Mouse (Mus musculus): ENCODE measurements around the gene B4galt2. TPM values are rescaled to one million over a fixed set of nuclear protein-coding genes. Genes with fewer than 3 reads are reported as not detected.

Gene B4galt2
- polyA plus RNA-seq, 1 experiment from 2014 or later, result 47.9 TPM

DNA sequence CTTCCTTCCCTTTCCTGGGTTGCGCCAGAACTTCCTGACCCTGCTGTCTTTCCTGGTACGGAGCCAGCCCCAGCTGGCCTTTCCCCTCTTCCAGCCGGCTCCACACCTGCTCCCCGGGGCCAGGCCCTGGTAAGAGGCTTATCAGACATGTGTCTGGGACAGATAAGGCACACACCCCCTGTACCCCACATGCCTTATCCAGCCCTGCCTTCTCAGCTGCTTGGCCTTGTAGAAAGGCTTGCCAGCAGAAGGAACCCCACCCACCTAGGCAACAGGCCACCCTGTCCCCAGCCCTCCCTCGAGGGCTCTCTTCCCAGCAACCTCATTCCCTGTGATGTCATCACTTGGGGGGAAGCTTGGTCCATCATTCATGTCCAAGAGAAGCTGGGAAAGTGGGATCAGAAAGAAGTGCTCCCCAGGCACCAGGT, 53.1 kb downstream of the B4galt2 start:
- Histone ChIP-seq H3K9me3 (ENCODE audit: control insufficient read depth, low read length) (no peaks in the 10 kb centered on the region), H3K4me2 (ENCODE audit: low read length) (no peak overlapping the region), H3K9ac (replicated peaks; ENCODE audit: low read depth, low read length) (no peak overlapping the region), H3K27ac (ENCODE audit: low read length) (no peak overlapping the region), H3K36me3 (ENCODE audit: control insufficient read depth, insufficient read depth) (no peaks in the 10 kb centered on the region), H3K4me1 (replicated peaks; ENCODE audit: control insufficient read depth, insufficient read depth, low read length) (peaks cover 14% of the 10 kb centered on the region), H3K27me3 (replicated peaks; ENCODE audit: control insufficient read depth, insufficient read depth, low read length) (no peaks in the 10 kb centered on the region), H3K4me3 (replicated peaks; ENCODE audit: low read length) (no peak overlapping the region)
- WGBS, result 15% methylated on average over 5 of the region's 5 CpGs
- ATAC-seq, result no peak

DNA sequence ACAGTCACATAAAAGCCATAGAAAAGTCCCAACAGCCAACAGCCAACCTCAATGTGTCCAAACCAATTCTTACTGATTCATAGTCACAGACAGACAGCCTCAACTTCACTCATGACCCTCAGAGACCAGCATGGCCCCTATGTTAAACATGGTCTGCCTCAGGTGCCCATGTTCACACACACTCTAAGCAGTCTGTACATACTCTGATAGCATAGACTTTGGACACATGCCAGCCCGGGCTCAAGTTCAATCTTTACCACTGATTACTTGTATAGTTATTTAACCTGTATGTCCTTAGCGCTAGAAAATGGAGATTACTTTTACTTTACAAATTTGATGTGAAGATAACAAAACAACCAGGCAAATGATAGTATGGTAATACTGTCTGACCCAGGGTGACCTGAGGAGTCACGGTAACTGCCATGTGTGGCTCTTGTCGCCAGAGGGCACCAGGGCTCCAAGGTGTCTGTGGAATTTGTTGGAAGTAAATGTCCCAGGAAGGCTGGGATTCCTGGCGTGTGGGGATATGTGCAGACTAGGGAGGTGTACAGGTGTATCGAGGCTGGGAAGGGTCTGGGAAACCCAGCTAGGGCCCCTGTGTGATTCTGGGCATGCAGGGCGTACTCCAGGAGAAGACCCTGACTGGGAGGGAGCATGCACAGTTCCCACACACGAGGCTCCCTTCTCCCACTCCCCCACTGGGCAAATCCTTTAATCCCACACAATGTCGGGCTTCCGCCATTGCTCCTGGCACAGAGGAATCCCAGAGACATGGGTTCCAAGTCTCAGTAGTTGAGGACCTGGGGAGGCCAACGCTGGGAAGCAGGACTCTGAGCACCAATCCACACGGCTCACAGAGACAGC, 53.8 kb downstream of the B4galt2 start:
- no peaks in the 10 kb centered on the region for H3K36me3 ChIP-seq (ENCODE audit: control insufficient read depth, insufficient read depth)
- no peak overlapping the region for H3K9ac ChIP-seq (replicated peaks; ENCODE audit: low read depth, low read length)
- no peak overlapping the region for H3K4me3 ChIP-seq (replicated peaks; ENCODE audit: low read length)
- peaks cover 8% of the 10 kb centered on the region for H3K4me1 ChIP-seq (replicated peaks; ENCODE audit: control insufficient read depth, insufficient read depth, low read length)
- no peak overlapping the region for H3K27ac ChIP-seq (ENCODE audit: low read length)
- H3K4me2 ChIP-seq (ENCODE audit: low read length), result no peak overlapping the region
- H3K9me3 ChIP-seq (ENCODE audit: control insufficient read depth, low read length), result no peaks in the 10 kb centered on the region
- 10% methylated on average over 12 of the region's 12 CpGs for WGBS
- no peaks in the 10 kb centered on the region for H3K27me3 ChIP-seq (replicated peaks; ENCODE audit: control insufficient read depth, insufficient read depth, low read length)
- ATAC-seq, result no peak

DNA sequence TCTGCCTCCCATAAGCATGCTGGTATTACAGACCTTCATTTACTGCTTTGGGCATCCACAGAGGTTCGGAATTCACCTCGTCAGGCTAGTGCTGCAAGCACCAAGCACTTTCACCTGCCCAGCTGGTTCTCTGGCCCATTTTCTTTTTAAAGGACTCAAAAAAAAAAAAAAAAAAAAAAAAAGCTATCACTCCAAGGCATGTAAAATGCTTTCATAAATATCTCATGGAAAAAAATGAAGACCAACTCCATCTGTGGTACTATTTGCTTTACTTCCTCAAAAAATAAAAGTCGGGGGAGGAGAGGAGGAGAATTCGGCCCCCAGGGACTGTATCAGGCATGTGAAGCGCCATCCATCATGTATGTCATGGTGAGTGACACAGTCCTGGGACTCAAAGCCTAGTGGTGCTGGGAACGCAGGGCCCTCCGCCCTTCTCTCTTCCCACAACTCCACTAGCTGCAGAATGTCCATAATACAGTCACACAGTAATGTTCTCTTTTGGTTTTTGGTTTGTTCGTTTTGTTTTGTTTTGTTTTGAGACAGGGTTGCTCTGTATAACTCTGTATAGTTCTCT, 54.6 kb downstream of the B4galt2 start:
- Histone ChIP-seq H3K36me3 (ENCODE audit: control insufficient read depth, insufficient read depth) (no peaks in the 10 kb centered on the region), H3K4me2 (ENCODE audit: low read length) (no peak overlapping the region), H3K9me3 (ENCODE audit: control insufficient read depth, low read length) (no peaks in the 10 kb centered on the region), H3K27me3 (replicated peaks; ENCODE audit: control insufficient read depth, insufficient read depth, low read length) (no peaks in the 10 kb centered on the region), H3K27ac (ENCODE audit: low read length) (no peak overlapping the region), H3K9ac (replicated peaks; ENCODE audit: low read depth, low read length) (no peak overlapping the region), H3K4me1 (replicated peaks; ENCODE audit: control insufficient read depth, insufficient read depth, low read length) (peaks cover 6% of the 10 kb centered on the region; the same call in 1 of the 2 replicates), H3K4me3 (replicated peaks; ENCODE audit: low read length) (no peak overlapping the region)
- 75% methylated on average over 8 of the region's 8 CpGs for WGBS
- no peak for ATAC-seq

Other genes with a start within 250 kb of the B4galt2 start
- 80.1 and 80.4 TPM in 2 replicates for gene Dmap1, start 201.2 kb downstream of the B4galt2 start, polyA plus RNA-seq (2015; fragmentation: Nextera tagmentation; extraction: Ambion mirVana)
- not detected in 2 replicates for gene Gm12845, start 159.1 kb downstream of the B4galt2 start, polyA plus RNA-seq (2015; fragmentation: Nextera tagmentation; extraction: Ambion mirVana)
- not detected in 2 replicates for gene Klf17, start 117.8 kb downstream of the B4galt2 start, polyA plus RNA-seq (2015; fragmentation: Nextera tagmentation; extraction: Ambion mirVana)
- 12.0 and 16.2 TPM in 2 replicates for gene Slc6a9, start 49.0 kb downstream of the B4galt2 start, polyA plus RNA-seq (2015; fragmentation: Nextera tagmentation; extraction: Ambion mirVana)
- 2.0 and 2.4 TPM in 2 replicates for gene Ccdc24, start 10.9 kb downstream of the B4galt2 start, polyA plus RNA-seq (2015; fragmentation: Nextera tagmentation; extraction: Ambion mirVana)
- gene Atp6v0b, start 3.8 kb upstream of the B4galt2 start, polyA plus RNA-seq (2015; fragmentation: Nextera tagmentation; extraction: Ambion mirVana), result 426 and 531 TPM in 2 replicates
- gene Dph2, start 8.5 kb upstream of the B4galt2 start, polyA plus RNA-seq (2015; fragmentation: Nextera tagmentation; extraction: Ambion mirVana), result 29.8 and 30.1 TPM in 2 replicates
- gene Ipo13, start 31.5 kb upstream of the B4galt2 start, polyA plus RNA-seq (2015; fragmentation: Nextera tagmentation; extraction: Ambion mirVana), result 74.3 and 79.9 TPM in 2 replicates
- 0.11 and 0.48 TPM in 2 replicates for gene Artn, start 46.3 kb upstream of the B4galt2 start, polyA plus RNA-seq (2015; fragmentation: Nextera tagmentation; extraction: Ambion mirVana)

Data from forebrain, embryonic 16.5 days (tissue).